Mouse (Mus musculus) T-cell, adult 2 months (primary cell): ENCODE results near the gene Zfp239.

Source experiments
- DNase-seq: peaks from one replicate; pipeline ENCODE4 v3.0.0; 2022; ENCODE audit warnings: low spot score

Zfp239 gene

GRCm38 (mm10) chr6:117879408-117880115 is 17.7 kb downstream of the Zfp239 start:
- DNase-seq, result peak; percentile 99

GRCm38 (mm10) chr6:117880394-117880838 is 18.5 kb downstream of the Zfp239 start:
- DNase-seq, result no peak

GRCm38 (mm10) chr6:117881229-117881628 is 19.3 kb downstream of the Zfp239 start:
- no peak for DNase-seq

- DNase-seq, result peak; percentile 81
Observed at GRCm38 (mm10) chr6:117881997-117882396, 20.1 kb downstream of the Zfp239 start.

- no peak for DNase-seq
Observed at GRCm38 (mm10) chr6:117885943-117886342, 24.0 kb downstream of the Zfp239 start.

GRCm38 (mm10) chr6:117888032-117888431 is 26.1 kb downstream of the Zfp239 start:
- DNase-seq, result no peak

- DNase-seq, result no peak
Observed at GRCm38 (mm10) chr6:117888642-117889096, 26.8 kb downstream of the Zfp239 start.

- DNase-seq, result peak; percentile 83
Observed at GRCm38 (mm10) chr6:117890257-117890656, 28.4 kb downstream of the Zfp239 start.

GRCm38 (mm10) chr6:117891369-117892160 is 29.7 kb downstream of the Zfp239 start:
- peak; percentile 66 for DNase-seq

- DNase-seq, result no peak
Observed at GRCm38 (mm10) chr6:117892386-117892785, 30.5 kb downstream of the Zfp239 start.

- DNase-seq, result no peak
Observed at GRCm38 (mm10) chr6:117893435-117893834, 31.5 kb downstream of the Zfp239 start.

GRCm38 (mm10) chr6:117897800-117898199 is 35.9 kb downstream of the Zfp239 start:
- DNase-seq, result no peak

GRCm38 (mm10) chr6:117900126-117901080 is 38.5 kb downstream of the Zfp239 start, which contains the start of gene Hnrnpf:
TSS of gene Hnrnpf (plus strand) at chr6:117900324.
- DNase-seq, result peak; percentile 92

GRCm38 (mm10) chr6:117901510-117902402 is 39.9 kb downstream of the Zfp239 start:
- DNase-seq, result no peak

- DNase-seq, result no peak
Observed at GRCm38 (mm10) chr6:117902556-117902955, 40.7 kb downstream of the Zfp239 start.

- DNase-seq, result no peak
Observed at GRCm38 (mm10) chr6:117903836-117904235, 41.9 kb downstream of the Zfp239 start.

GRCm38 (mm10) chr6:117905260-117905930 is 43.5 kb downstream of the Zfp239 start:
- no peak for DNase-seq

GRCm38 (mm10) chr6:117906015-117906531 is 44.2 kb downstream of the Zfp239 start:
- DNase-seq, result no peak

GRCm38 (mm10) chr6:117906590-117907271 is 44.8 kb downstream of the Zfp239 start:
- DNase-seq, result peak; percentile 98
